23 mouse cellular contexts compared by ENCODE assay signal in the genomic region with DNA sequence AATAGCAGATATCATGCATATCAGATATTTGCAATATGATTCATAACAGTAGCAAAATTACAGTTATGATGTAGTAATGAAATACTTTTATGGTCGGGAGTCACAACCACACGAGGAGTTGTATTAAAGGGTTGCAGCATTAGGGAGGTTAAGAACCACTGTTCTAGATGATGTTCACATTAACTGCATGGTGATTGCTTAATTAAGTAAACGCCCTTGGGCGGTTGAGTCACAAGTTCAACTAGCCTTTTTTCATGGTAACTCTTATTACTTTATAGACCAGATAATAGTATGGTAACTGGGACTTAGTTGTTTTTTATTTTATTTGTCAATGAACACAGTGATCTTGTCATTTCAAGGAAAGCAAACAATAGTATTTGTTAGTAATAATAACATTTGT. TPM values are rescaled to one million over a fixed set of nuclear protein-coding genes. Genes with fewer than 3 reads are reported as not detected.
DNase-seq lines count a peak whose midpoint lies in the region; ATAC-seq lines count a peak whose summit lies in the region.
"Had no signal": no experiment of that assay in that cellular context is flagged by ENCODE, and none has a peak within 500 bp of the region (broad histone marks: within the 10 kb centered on the region; RNA-seq: fewer than 3 reads in every experiment).

No protein-coding gene starts in this region.

- peak; percentile 68 for DNase-seq in fat pad, adult 2 months (ENCODE audit: extremely low read depth, low read depth, low spot score)
- no peak for DNase-seq in gastrocnemius, postnatal 36 days
- no peak for DNase-seq in embryo, embryonic 10 days (ENCODE audit: low spot score)
- no peak for DNase-seq in c-Kit-positive CD71-positive TER-119-positive erythroid progenitor cells, embryonic 14.5 days (ENCODE audit: low spot score)
- DNase-seq: adrenal gland, adult 8-10 months; adrenal gland, postnatal 14 days; adrenal gland, postnatal 36 days; B cell, adult 2 months; cerebellum, adult 11 months; cerebellum, adult 18-20 months; cerebellum, adult 8-10 months; cerebellum, adult 9-11 months; cerebellum, postnatal 14 days; cerebellum, postnatal 36 days; forebrain, postnatal 0 days had no signal

- ATAC-seq in granulocyte monocyte progenitor cell, adult 5-6 weeks (replicated peaks; ENCODE audit: poor library complexity, severe bottlenecking), result peak; percentile 38
- ATAC-seq: activated CD4-positive, CD25-positive, alpha-beta regulatory T cell, adult 4 months; CD4-positive, CD25-positive, alpha-beta regulatory T cell, adult 4 months; forebrain, embryonic 13.5 days; forebrain, embryonic 15.5 days; forebrain, postnatal 0 days; Patski had no signal

- intact Hi-C loops in gastrocnemius, postnatal 36 days (cut with DNase I), result no loop called here

RNA-seq across cellular contexts. Expression of a gene that starts 24.1 kb away (rescaled TPM):
- 80.5 and 85.2 TPM in 2 replicates for total RNA-seq in granulocyte monocyte progenitor cell, adult 5-6 weeks (2014; fragmentation: Nextera tagmentation)
- 53.4 and 62.9 TPM in 2 replicates for total RNA-seq in granulocyte monocyte progenitor cell, adult 5-6 weeks (2017)
- total RNA-seq in gastrocnemius, postnatal 36 days (2021), result 10 to 100 TPM; 17.0 to 19.2 TPM

RNA-seq across cellular contexts. Expression of a gene that starts 24.1 kb away (rescaled TPM):
- 21.7 and 34.6 TPM in 2 replicates for total RNA-seq in granulocyte monocyte progenitor cell, adult 5-6 weeks (2014; fragmentation: Nextera tagmentation)
- 24.8 and 33.2 TPM in 2 replicates for total RNA-seq in granulocyte monocyte progenitor cell, adult 5-6 weeks (2017)
- total RNA-seq in gastrocnemius, postnatal 36 days (2021), result 1 to 10 TPM; 1.4 to 1.8 TPM

RNA-seq across cellular contexts. Expression of a gene that starts 56.3 kb away (rescaled TPM):
- total RNA-seq in granulocyte monocyte progenitor cell, adult 5-6 weeks (2014; fragmentation: Nextera tagmentation), result not detected in 2 replicates
- total RNA-seq in granulocyte monocyte progenitor cell, adult 5-6 weeks (2017), result 0.30 TPM in 1 of 2 replicates, not detected in the other
- not detected for total RNA-seq in gastrocnemius, postnatal 36 days (2021)
- total RNA-seq: CH12.LX; common myeloid progenitor, adult 5-6 weeks had no signal

Comparison
In these comparisons a context has a peak if more than half of its experiments do, and no peak if none do; other contexts are left out.
1. RNA of a gene that starts 24.1 kb away (total RNA-seq): 21.7 to 34.6 TPM in granulocyte monocyte progenitor cell, adult 5-6 weeks; 1.4 to 1.8 TPM in gastrocnemius, postnatal 36 days; every median in the first group is over 4 times any median in the second.